Mouse (Mus musculus) heart, adult 11 months (tissue): ENCODE results near the gene Dusp12.
A peak's percentile ranks its signal among the peaks of the same experiment; 100 is the strongest.

Experiments used
- DNase-seq: peaks from one replicate; pipeline ENCODE4 v3.0.0; 2022

Dusp12 gene

DNA sequence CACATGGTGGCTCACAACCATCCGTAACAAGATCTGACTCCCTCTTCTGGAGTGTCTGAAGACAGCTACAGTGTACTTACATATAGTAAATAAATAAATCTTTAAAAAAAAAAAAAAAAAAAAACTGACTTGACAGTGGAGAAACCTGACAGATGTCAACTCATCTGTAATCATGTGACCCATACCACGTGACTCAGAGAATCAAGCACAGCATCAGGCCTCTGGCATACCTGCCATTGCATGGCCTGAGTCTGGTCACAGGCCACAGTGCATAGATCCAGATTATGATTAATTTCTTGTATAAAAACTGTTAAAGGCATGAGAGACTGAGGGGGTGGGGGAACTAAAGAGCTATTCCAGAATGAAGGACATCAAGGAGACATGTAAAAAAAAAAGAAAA lies 26.5 kb downstream of the Dusp12 start:
- DNase-seq: peak; percentile 15

DNA sequence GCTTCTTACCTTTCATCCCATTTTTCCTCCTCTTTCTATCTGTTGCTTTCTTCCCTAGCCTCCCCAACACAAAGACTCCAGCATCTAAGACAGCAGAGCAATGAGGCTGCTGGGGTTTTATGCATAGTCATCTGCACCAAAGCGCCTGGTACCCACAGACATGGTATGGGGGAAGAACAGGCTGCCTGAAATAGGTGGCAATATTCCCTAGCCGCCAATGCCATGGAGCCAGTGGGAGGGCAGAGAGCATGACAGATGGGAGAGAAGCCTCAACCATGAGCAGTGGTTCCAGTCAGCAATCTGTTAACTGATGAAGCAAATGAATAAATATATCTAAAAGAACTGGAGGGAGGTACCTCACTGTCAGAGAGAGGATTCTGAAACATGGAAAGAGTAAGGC lies 28.0 kb downstream of the Dusp12 start:
- peak; percentile 85 for DNase-seq

- peak; percentile 77 for DNase-seq
Observed at GRCm38 (mm10) chr1:170855056-170855760, 30.1 kb downstream of the Dusp12 start.

DNA sequence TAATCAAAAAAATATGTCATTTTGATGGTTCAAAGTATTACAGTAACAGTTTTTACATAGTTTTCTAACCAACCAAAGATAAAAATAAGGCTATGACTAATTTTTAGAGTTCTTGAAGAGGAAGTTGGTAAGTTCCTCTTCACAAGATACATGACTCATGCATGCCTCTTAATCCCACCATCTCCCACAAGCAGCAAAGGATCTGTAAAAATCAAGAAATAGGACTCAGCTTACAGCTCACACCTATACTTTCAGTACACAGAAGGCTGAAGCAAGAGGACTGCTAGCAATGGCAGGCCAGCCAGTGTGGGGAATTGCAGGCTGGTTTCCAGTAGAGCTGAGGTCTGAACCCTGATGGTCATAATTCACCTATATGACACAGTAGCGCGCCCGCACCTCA lies 31.7 kb downstream of the Dusp12 start:
- DNase-seq: peak; percentile 86

DNA sequence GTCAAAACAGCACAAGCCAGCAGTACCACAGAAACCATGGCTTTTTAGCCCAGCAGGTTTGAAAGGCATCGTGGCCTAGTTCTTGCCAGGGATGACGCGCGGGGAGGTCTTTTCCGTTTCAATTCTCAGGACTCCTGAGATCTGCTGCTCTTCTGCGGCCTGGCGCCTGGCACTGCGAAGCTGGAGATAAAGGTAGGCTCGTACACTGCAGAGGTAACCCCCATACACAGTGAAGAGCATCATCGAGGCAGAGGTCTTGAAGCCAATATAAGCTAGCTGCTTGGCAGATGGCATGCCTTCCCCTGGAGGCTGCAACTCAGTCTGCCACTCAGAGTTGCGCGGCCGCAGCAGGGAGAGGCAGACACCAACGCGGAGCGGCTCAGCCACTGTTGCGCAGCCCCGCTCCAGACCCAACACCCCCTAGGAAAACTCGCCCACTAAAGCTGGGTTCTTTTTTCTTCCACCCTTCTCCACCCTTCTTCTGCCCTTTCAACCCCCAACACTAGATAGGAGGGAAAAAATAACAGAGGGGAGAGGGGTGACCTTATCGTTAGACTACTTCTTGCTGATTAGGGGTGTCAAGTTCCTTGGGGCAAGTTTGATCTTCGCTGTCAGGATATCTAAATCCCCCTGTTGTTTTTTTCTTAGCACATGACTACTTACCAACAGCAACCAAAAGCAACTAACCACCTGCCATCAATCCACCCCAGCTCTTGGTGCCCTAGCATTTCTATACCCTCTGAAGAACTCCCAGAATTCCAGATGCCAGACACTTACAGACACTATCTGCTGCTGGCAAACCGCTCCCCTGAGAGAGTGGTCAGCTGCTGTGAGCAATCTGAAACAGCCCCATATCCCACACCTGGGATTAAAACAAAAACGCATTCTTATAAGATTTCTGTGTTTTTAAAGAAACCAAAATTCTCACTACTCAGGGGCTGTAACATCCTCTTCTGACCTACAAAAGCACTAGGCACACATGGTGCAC lies 34.4 kb downstream of the Dusp12 start:
- peak; percentile 86 for DNase-seq

GRCm38 (mm10) chr1:170850007-170850406 lies 35.3 kb downstream of the Dusp12 start:
- peak; percentile 76 for DNase-seq

DNA sequence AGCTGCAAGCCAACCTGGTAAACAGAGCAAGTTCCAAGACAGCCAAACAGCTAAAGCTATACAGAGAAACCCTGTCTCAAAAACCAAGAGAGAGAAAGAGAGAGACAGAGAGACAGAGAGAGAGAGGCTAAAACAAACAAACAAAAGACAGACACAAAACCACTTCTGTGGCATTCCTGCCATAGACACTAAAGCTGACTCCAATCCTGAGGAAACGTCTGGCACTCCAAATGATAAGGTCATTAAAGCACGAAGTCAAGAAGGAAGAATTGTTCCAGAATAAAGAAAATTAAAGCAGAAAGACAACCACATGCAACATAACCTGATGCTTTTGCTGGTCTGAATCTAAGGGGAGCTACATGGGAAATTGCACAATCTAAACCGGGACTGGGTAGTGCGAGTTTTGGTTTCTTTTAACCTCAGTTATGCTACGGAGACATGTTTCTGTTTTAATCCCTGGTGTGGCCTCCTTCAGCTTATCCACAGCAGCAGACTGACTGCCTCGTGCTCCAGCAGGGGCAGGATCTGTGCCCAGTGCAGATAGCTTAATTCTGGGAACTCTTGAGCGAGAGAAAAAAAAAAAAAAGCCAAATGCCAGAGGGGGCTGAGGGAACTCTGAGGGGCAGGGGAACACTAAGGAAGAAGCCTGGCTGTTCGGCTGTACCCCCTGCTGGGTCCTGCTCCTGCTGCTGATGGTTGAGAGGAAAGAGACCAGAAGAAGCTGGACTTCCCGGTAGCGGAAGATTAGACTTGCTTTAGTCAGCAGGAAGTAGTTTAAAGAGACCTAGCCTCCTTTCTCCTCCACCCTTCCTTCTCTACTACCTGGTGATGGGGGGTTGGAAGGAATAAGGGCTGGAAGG lies 39.7 kb downstream of the Dusp12 start:
- DNase-seq: peak; percentile 95

- DNase-seq: peak; percentile 74
Observed at GRCm38 (mm10) chr1:170844380-170844779, 41.0 kb downstream of the Dusp12 start.

DNA sequence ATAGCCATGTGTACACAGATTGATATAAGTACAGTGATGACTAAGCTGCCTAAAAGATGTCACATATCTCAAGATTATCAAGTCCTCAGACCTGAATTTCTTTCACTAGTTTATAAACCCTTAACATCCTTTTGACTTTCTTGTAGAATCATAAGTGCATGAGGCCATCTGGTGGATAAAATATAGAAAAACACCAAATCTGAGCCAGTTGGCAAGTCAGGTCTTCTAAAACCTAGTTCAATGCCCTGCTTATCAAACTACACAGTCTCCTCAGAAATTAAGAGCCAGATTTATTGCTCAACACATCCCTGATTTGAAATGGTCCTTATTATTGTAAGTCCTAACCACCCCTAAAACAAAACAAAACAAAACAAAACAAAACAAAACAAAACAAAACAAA lies 45.7 kb downstream of the Dusp12 start:
- peak; percentile 34 for DNase-seq

- DNase-seq: peak; percentile 51
Observed at GRCm38 (mm10) chr1:170834756-170835155, 50.6 kb downstream of the Dusp12 start.

GRCm38 (mm10) chr1:170829781-170830180 lies 55.6 kb downstream of the Dusp12 start:
- DNase-seq: peak; percentile 45

GRCm38 (mm10) chr1:170829344-170829743 lies 56.0 kb downstream of the Dusp12 start:
- DNase-seq: peak; percentile 42
